In the genomic region with DNA sequence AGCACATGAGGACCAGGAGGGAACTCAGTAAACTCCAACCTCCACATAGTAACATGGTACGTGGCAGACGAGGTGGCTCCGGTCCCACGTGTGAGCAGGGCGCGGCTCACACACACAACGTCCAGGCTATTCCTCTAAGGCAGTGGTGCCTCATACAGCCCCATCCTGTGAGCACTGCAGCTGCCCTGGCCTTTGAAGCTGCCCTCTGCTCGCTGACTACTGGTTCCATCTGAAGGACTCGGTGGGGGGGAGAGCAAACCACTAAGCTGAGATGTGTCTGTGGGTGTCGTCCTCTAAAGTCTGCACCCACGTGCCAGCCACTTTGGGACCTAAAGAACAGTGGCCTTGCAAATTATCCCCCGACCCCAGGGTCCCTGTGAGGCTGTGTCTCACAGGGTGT, we compare ENCODE assay signal across 18 mouse cellular contexts. TPM values are rescaled to one million over a fixed set of nuclear protein-coding genes. Genes with fewer than 3 reads are reported as not detected.
"Had no signal": no experiment of that assay in that cellular context is flagged by ENCODE, and none has a peak within 500 bp of the region (broad histone marks: within the 10 kb centered on the region; RNA-seq: fewer than 3 reads in every experiment).

No protein-coding gene starts in this region.

- DNase-seq: lung, adult 18-20 months; lung, embryonic 14.5 days; lung, postnatal 10 days; midbrain, embryonic 14.5 days; right cerebral cortex, postnatal 14 days; thymus, adult 2 months; thymus, postnatal 25 days; thymus, postnatal 4 days had no signal

- ATAC-seq: midbrain, embryonic 16.5 days had no signal

- H3K27me3 ChIP-seq: neural tube, embryonic 12.5 days; stomach, embryonic 15.5 days had no signal

- H3K4me3 ChIP-seq: midbrain, embryonic 10.5 days; midbrain, embryonic 12.5 days; myocyte; neural tube, embryonic 12.5 days; stomach, embryonic 15.5 days had no signal

- H3K9me3 ChIP-seq: midbrain, embryonic 10.5 days; midbrain, embryonic 12.5 days; neural tube, embryonic 12.5 days; stomach, embryonic 15.5 days had no signal

- H3K36me3 ChIP-seq: midbrain, embryonic 10.5 days; midbrain, embryonic 12.5 days; neural tube, embryonic 12.5 days; stomach, embryonic 15.5 days had no signal

- H3K9ac ChIP-seq: lung, embryonic 14.5 days; midbrain, embryonic 12.5 days; neural tube, embryonic 12.5 days; stomach, embryonic 15.5 days had no signal

- H3K27ac ChIP-seq: midbrain, embryonic 10.5 days; midbrain, embryonic 12.5 days; neural tube, embryonic 12.5 days; stomach, embryonic 15.5 days; stomach, postnatal 0 days had no signal

- H3K4me2 ChIP-seq: lung, embryonic 14.5 days; midbrain, embryonic 12.5 days; neural tube, embryonic 12.5 days; stomach, embryonic 15.5 days had no signal

RNA-seq across cellular contexts. Expression of a gene that starts 17.1 kb away (rescaled TPM):
- total RNA-seq: megakaryocyte-erythroid progenitor cell, adult 5-6 weeks; neutrophil, adult 5-6 weeks had no signal
- polyA plus RNA-seq: liver, embryonic 16.5 days had no signal
